Mouse (Mus musculus): Measurements from ENCODE around the gene Bicra. TPM values are rescaled to one million over a fixed set of nuclear protein-coding genes. Genes with fewer than 3 reads are reported as not detected.
A peak's percentile ranks its signal among the peaks of the same experiment; 100 is the strongest.

Gene Bicra
- polyA plus RNA-seq, 1 experiment from 2014 or later, result 2.3 TPM

- peak; percentile 94 for TF ChIP-seq EP300 (IDR thresholded peaks at IDR 0.05)
- TF ChIP-seq CTCF (IDR thresholded peaks at IDR 0.05), result peak; percentile 64
- Histone ChIP-seq H3K4me1 (ENCODE audit: insufficient read depth, low read depth, low read length) (peaks cover 16% of the 10 kb centered on the region), H3K27ac (ENCODE audit: low read length) (peak overlapping the region; percentile 95), H3K4me2 (replicated peaks; ENCODE audit: low read depth, low read length) (0 out of 2 replicates have a peak overlapping the region, but pooled peaks have one; percentile 50), H3K36me3 (ENCODE audit: insufficient read depth, low read length) (peaks cover 32% of the 10 kb centered on the region; the same call in 1 of the 2 replicates), H3K9me3 (ENCODE audit: low read length) (no peaks in the 10 kb centered on the region), H3K4me3 (ENCODE audit: low read depth, low read length) (no peak overlapping the region), H3K9ac (replicated peaks; ENCODE audit: low read depth) (peak overlapping the region; percentile 34; the same call in 1 of the 2 replicates), H3K27me3 (replicated peaks; ENCODE audit: insufficient read depth, low read length) (no peaks in the 10 kb centered on the region)
- DNase-seq (ENCODE audit: low spot score) (peak; percentile 93), ATAC-seq (peak; percentile 75)
- WGBS, result 31% methylated on average over 5 of the region's 5 CpGs
Observed at GRCm38 (mm10) chr7:15956143-15956542, 91.6 kb downstream of the Bicra start.

DNA sequence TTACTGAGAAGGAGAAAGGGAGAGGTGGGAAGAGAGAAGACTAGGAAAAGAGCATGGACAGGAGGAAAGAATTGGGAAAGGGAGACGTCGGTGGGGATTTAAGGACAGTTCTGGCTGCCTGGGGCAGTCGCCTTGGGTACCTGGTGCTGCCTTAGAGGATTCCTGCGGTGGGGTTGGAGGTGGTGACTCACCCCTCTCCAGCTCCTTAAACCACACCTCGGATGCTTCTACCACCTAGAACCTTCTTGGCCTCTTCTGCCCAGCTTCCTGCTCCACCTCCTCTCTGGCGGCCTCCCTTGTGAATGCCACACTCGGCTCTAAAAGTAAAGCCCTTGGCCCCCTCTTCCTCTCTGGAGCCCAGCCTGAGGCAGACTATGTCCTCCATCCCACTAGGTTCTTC, 92.2 kb downstream of the Bicra start:
- Histone ChIP-seq H3K36me3 (ENCODE audit: insufficient read depth, low read length) (peaks cover 39% of the 10 kb centered on the region; the same call in 1 of the 2 replicates), H3K27me3 (replicated peaks; ENCODE audit: insufficient read depth, low read length) (no peaks in the 10 kb centered on the region), H3K4me1 (ENCODE audit: insufficient read depth, low read depth, low read length) (peaks cover 16% of the 10 kb centered on the region), H3K9me3 (ENCODE audit: low read length) (no peaks in the 10 kb centered on the region), H3K4me3 (ENCODE audit: low read depth, low read length) (peak overlapping the region; percentile 20; the same call in 1 of the 2 replicates), H3K27ac (ENCODE audit: low read length) (peak overlapping the region; percentile 95), H3K9ac (replicated peaks; ENCODE audit: low read depth) (peak overlapping the region; percentile 34; the same call in 1 of the 2 replicates), H3K4me2 (replicated peaks; ENCODE audit: low read depth, low read length) (peak overlapping the region; percentile 50)
- DNase-seq (ENCODE audit: low spot score) (peak; percentile 91), ATAC-seq (peak; percentile 85)
- TF ChIP-seq EP300 (IDR thresholded peaks at IDR 0.05) (no peak), CTCF (IDR thresholded peaks at IDR 0.05) (no peak)
- 13% methylated on average over 7 of the region's 7 CpGs for WGBS

DNA sequence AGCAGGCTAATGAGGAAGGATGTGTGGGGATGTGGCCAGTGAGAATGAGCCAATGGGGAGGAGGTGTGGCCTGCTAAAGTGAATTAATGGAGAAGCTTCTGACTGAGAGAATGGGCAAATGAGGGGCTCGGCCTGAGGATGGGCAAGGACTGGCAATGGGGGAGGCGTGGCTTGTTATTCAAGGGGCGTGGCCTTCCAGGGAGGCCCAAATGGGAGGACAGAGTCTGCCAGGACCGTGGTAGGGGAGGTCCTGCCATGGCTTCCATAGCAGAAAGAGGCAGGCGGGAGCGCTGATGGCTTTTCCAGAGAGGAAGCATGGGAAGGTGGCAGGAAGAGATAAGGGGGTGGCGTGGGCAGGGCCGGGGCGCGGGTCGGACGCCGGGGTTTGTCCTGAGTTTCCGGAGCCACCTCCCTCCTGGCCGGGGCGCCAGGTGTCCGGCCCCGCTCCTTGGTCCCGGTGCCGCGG, 92.7 kb downstream of the Bicra start:
- 17% methylated on average over 19 of the region's 21 CpGs for WGBS
- Histone ChIP-seq H3K4me3 (ENCODE audit: low read depth, low read length) (peak overlapping the region; percentile 20; the same call in 1 of the 2 replicates), H3K27ac (ENCODE audit: low read length) (peak overlapping the region; percentile 95), H3K4me1 (ENCODE audit: insufficient read depth, low read depth, low read length) (peaks cover 13% of the 10 kb centered on the region), H3K9ac (replicated peaks; ENCODE audit: low read depth) (peak overlapping the region; percentile 12; the same call in 1 of the 2 replicates), H3K27me3 (replicated peaks; ENCODE audit: insufficient read depth, low read length) (no peaks in the 10 kb centered on the region), H3K4me2 (replicated peaks; ENCODE audit: low read depth, low read length) (peak overlapping the region; percentile 50), H3K36me3 (ENCODE audit: insufficient read depth, low read length) (peaks cover 44% of the 10 kb centered on the region; the same call in 1 of the 2 replicates), H3K9me3 (ENCODE audit: low read length) (no peaks in the 10 kb centered on the region)
- ATAC-seq, result peak; percentile 69
- peak; percentile 88 for DNase-seq (ENCODE audit: low spot score)
- peak; percentile 69 for TF ChIP-seq EP300 (IDR thresholded peaks at IDR 0.05)
- no peak for TF ChIP-seq CTCF (IDR thresholded peaks at IDR 0.05)

GRCm38 (mm10) chr7:15954436-15954835, 93.3 kb downstream of the Bicra start:
- ATAC-seq, result no peak
- Histone ChIP-seq H3K9ac (replicated peaks; ENCODE audit: low read depth) (no peak overlapping the region), H3K27me3 (replicated peaks; ENCODE audit: insufficient read depth, low read length) (no peaks in the 10 kb centered on the region), H3K27ac (ENCODE audit: low read length) (peak overlapping the region; percentile 95), H3K4me1 (ENCODE audit: insufficient read depth, low read depth, low read length) (peaks cover 14% of the 10 kb centered on the region), H3K4me2 (replicated peaks; ENCODE audit: low read depth, low read length) (no peak overlapping the region), H3K36me3 (ENCODE audit: insufficient read depth, low read length) (peaks cover 50% of the 10 kb centered on the region), H3K4me3 (ENCODE audit: low read depth, low read length) (no peak overlapping the region), H3K9me3 (ENCODE audit: low read length) (no peaks in the 10 kb centered on the region)
- TF ChIP-seq CTCF (IDR thresholded peaks at IDR 0.05), result no peak
- TF ChIP-seq EP300 (IDR thresholded peaks at IDR 0.05), result no peak
- no peak for DNase-seq (ENCODE audit: low spot score)
- WGBS, result 62% methylated on average over 7 of the region's 7 CpGs

GRCm38 (mm10) chr7:15953307-15954074, 94.2 kb downstream of the Bicra start:
- DNase-seq (ENCODE audit: low spot score) (peak; percentile 65), ATAC-seq (no peak)
- H3K27me3 ChIP-seq (replicated peaks; ENCODE audit: insufficient read depth, low read length), result no peaks in the 10 kb centered on the region
- H3K36me3 ChIP-seq (ENCODE audit: insufficient read depth, low read length), result peaks cover 52% of the 10 kb centered on the region
- H3K9me3 ChIP-seq (ENCODE audit: low read length), result no peaks in the 10 kb centered on the region
- peak overlapping the region; percentile 95; the same call in 1 of the 2 replicates for H3K27ac ChIP-seq (ENCODE audit: low read length)
- H3K9ac ChIP-seq (replicated peaks; ENCODE audit: low read depth), result no peak overlapping the region
- WGBS, result 80% methylated on average over 13 of the region's 13 CpGs
- H3K4me1 ChIP-seq (ENCODE audit: insufficient read depth, low read depth, low read length), result peaks cover 20% of the 10 kb centered on the region
- TF ChIP-seq CTCF (IDR thresholded peaks at IDR 0.05) (peak; percentile 69), EP300 (IDR thresholded peaks at IDR 0.05) (no peak; the same call in 1 of the 2 replicates)
- no peak overlapping the region for H3K4me2 ChIP-seq (replicated peaks; ENCODE audit: low read depth, low read length)
- no peak overlapping the region for H3K4me3 ChIP-seq (ENCODE audit: low read depth, low read length)

DNA sequence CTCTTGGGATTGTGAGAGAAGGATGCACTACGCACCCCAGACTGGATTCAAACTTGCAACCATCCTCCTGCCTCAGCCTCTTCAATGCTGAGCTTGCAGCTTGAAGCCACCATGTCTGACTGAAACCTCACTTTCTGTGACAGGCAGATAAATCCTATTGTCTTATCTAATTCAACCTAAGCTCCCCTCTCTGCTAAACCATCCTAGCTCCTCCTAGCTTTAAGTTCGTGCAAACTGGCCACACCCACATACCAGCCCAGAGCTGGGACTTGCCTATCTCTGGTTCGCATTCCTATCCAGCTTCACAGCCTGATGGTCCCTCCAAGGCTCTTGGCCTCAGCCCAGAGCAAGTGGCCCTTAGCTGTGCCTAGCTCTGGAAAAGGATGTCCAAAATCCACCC, 95.3 kb downstream of the Bicra start:
- DNase-seq (ENCODE audit: low spot score), result no peak
- Histone ChIP-seq H3K4me2 (replicated peaks; ENCODE audit: low read depth, low read length) (no peak overlapping the region), H3K9ac (replicated peaks; ENCODE audit: low read depth) (no peak overlapping the region), H3K4me3 (ENCODE audit: low read depth, low read length) (no peak overlapping the region), H3K36me3 (ENCODE audit: insufficient read depth, low read length) (peaks cover 49% of the 10 kb centered on the region), H3K9me3 (ENCODE audit: low read length) (no peaks in the 10 kb centered on the region), H3K27me3 (replicated peaks; ENCODE audit: insufficient read depth, low read length) (no peaks in the 10 kb centered on the region), H3K27ac (ENCODE audit: low read length) (no peak overlapping the region), H3K4me1 (ENCODE audit: insufficient read depth, low read depth, low read length) (peaks cover 19% of the 10 kb centered on the region; the same call in 1 of the 2 replicates)
- WGBS, result 52% methylated on average over 3 of the region's 3 CpGs
- no peak for ATAC-seq
- TF ChIP-seq EP300 (IDR thresholded peaks at IDR 0.05) (no peak), CTCF (IDR thresholded peaks at IDR 0.05) (no peak)
